Mouse (Mus musculus) myocyte (in vitro differentiated cells): ENCODE measurements at regions not wholly inside any gene's neighbourhood (a gene's known extent, or its start where the extent isn't known, plus 50 kb on each side); places are given as distances from the start of the nearest gene placed in this dataset.

Experiments
- CEBPB ChIP-seq: IDR thresholded peaks from 2 replicates; pipeline ENCODE4 v1.6.1; 2011; ENCODE audit warnings: mild to moderate bottlenecking, moderate library complexity; ENCODE audit not compliant: poor library complexity, insufficient read depth, severe bottlenecking
- E2F4 ChIP-seq: IDR thresholded peaks from one replicate; pipeline ENCODE4 v1.6.1; 2011; ENCODE audit warnings: mild to moderate bottlenecking, control low read depth, moderate library complexity; ENCODE audit not compliant: insufficient read depth
- MAX ChIP-seq: IDR thresholded peaks from one replicate; pipeline ENCODE4 v1.6.1; 2011; ENCODE audit warnings: low read depth, mild to moderate bottlenecking, control low read depth
- MYOD1 ChIP-seq, 3 experiments: IDR thresholded peaks; one replicate each; pipeline ENCODE4 v1.6.1; 2011; ENCODE audit warnings: control low read depth in 2 of 3, low read depth in 2 of 3, mild to moderate bottlenecking in 2 of 3, moderate library complexity in 1 of 3; ENCODE audit not compliant: insufficient read length in 2 of 3, control insufficient read depth in 1 of 3
- MYOG ChIP-seq, 3 experiments: IDR thresholded peaks; one replicate each; pipeline ENCODE4 v1.6.1; 2011; ENCODE audit warnings: control low read depth in 2 of 3, low read depth in 2 of 3, mild to moderate bottlenecking in 2 of 3; ENCODE audit not compliant: insufficient read length in 2 of 3, control insufficient read depth in 1 of 3, insufficient read depth in 1 of 3
- POLR2A ChIP-seq: IDR thresholded peaks from one replicate; pipeline ENCODE4 v1.6.1; 2011; ENCODE audit warnings: low read depth, mild to moderate bottlenecking, control low read depth, moderate library complexity; ENCODE audit not compliant: insufficient read length
- POLR2AphosphoS2 ChIP-seq: IDR thresholded peaks from one replicate; pipeline ENCODE4 v1.6.1; 2011; ENCODE audit warnings: low read depth, control low read depth; ENCODE audit not compliant: insufficient read length
- REST ChIP-seq: IDR thresholded peaks from one replicate; pipeline ENCODE4 v1.6.1; 2011; ENCODE audit warnings: mild to moderate bottlenecking, control low read depth, moderate library complexity; ENCODE audit not compliant: insufficient read depth, insufficient read length
- SRF ChIP-seq: IDR thresholded peaks from one replicate; pipeline ENCODE4 v1.6.1; 2011; ENCODE audit warnings: low read depth; ENCODE audit not compliant: control insufficient read depth, insufficient read length
- TCF12 ChIP-seq: IDR thresholded peaks from one replicate; pipeline ENCODE4 v1.6.1; 2011; ENCODE audit warnings: mild to moderate bottlenecking, control low read depth; ENCODE audit not compliant: poor library complexity, insufficient read depth, severe bottlenecking
- TCF3 ChIP-seq: IDR thresholded peaks from one replicate; pipeline ENCODE4 v1.6.1; 2011; ENCODE audit warnings: low read depth, control low read depth; ENCODE audit not compliant: insufficient read length
- USF1 ChIP-seq: IDR thresholded peaks from one replicate; pipeline ENCODE4 v1.6.1; 2011; ENCODE audit warnings: low read depth, mild to moderate bottlenecking, control low read depth, moderate library complexity

DNA sequence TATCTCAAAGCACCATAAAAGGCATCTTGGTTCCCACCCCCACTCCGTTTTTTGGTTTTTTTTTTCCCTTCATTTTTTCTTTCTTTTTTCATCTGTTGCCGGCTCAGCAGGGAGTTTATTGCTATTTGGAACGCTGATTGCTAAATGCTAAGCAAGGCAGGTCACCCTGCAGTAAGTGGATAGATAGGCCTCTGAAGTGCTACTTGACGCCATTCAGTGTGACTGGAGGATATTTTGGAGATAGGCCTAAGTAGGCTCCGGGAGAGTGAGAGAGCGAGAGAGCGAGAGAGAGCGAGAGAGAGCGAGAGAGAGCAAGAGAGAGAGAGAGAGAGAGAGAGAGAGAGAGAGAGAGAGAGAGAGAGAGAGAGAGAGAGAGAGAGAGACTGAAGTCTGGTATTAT lies 90.3 kb upstream of the Lsm14a start:
- TF ChIP-seq TCF12 (no peak), POLR2A (no peak), SRF (no peak), TCF3 (no peak), E2F4 (no peak), MYOD1 (IDR thresholded peaks at IDR 0.05; ENCODE audit: control insufficient read depth in 1 of 3, insufficient read length in 2 of 3, low read depth in 2 of 3) (no peak), POLR2AphosphoS2 (no peak), MAX (no peak), USF1 (no peak), MYOG (IDR thresholded peaks at IDR 0.05; ENCODE audit: control insufficient read depth in 1 of 3, insufficient read depth in 1 of 3, insufficient read length in 2 of 3, low read depth in 2 of 3) (no peak), CEBPB (no peak), REST (no peak)
